Mouse (Mus musculus) urinary bladder, postnatal 36 days (tissue): ENCODE measurements around the gene Hoxd9.

Experiments used
- DNase-seq, 2 experiments: peaks; one replicate each; pipeline ENCODE4 v3.0.0; 2022; ENCODE audit warnings: low spot score in 2 of 2, mixed read lengths in 1 of 2

The Hoxd9 gene

GRCm38 (mm10) chr2:74683471-74683951, 14.0 kb upstream of the Hoxd9 start:
- DNase-seq, result no peak

- DNase-seq, result no peak
Observed at GRCm38 (mm10) chr2:74684106-74684505, 13.4 kb upstream of the Hoxd9 start.

- no peak for DNase-seq
Observed at GRCm38 (mm10) chr2:74685059-74685603, 12.4 kb upstream of the Hoxd9 start.

- peak in 1 of 2 experiments; percentile 73 for DNase-seq
Observed at GRCm38 (mm10) chr2:74686301-74686987, 11.1 kb upstream of the Hoxd9 start.

GRCm38 (mm10) chr2:74686988-74687697, 10.4 kb upstream of the Hoxd9 start:
- no peak for DNase-seq

GRCm38 (mm10) chr2:74687698-74688555, 9.6 kb upstream of the Hoxd9 start:
- DNase-seq, result no peak

GRCm38 (mm10) chr2:74688795-74689573, 8.5 kb upstream of the Hoxd9 start:
- no peak for DNase-seq

GRCm38 (mm10) chr2:74689574-74690337, 7.8 kb upstream of the Hoxd9 start:
- no peak for DNase-seq

- DNase-seq, result no peak
Observed at GRCm38 (mm10) chr2:74690338-74690716, 7.2 kb upstream of the Hoxd9 start.

GRCm38 (mm10) chr2:74691022-74691951, 6.2 kb upstream of the Hoxd9 start, which contains the start of gene Hoxd10:
Hoxd10 (plus strand) TSS chr2:74691924.
- peak; percentile 72 to 85 for DNase-seq

- no peak for DNase-seq
Observed at GRCm38 (mm10) chr2:74691995-74692807, 5.3 kb upstream of the Hoxd9 start.

GRCm38 (mm10) chr2:74692808-74693431, 4.6 kb upstream of the Hoxd9 start:
- no peak for DNase-seq

- no peak for DNase-seq
Observed at GRCm38 (mm10) chr2:74693432-74693827, 4.1 kb upstream of the Hoxd9 start.

- DNase-seq, result no peak
Observed at GRCm38 (mm10) chr2:74694066-74694465, 3.5 kb upstream of the Hoxd9 start.

GRCm38 (mm10) chr2:74695383-74695782, 2.1 kb upstream of the Hoxd9 start:
- no peak for DNase-seq

GRCm38 (mm10) chr2:74695813-74696430, 1.6 kb upstream of the Hoxd9 start:
- DNase-seq, result no peak
